Mouse (Mus musculus) retina, postnatal 7 days (tissue): ENCODE results near the gene Evi5.

ENCODE experiments used
- DNase-seq: peaks from one replicate; pipeline ENCODE4 v3.0.0-alpha.2; 2012; ENCODE audit warnings: low read depth, low spot score

Gene Evi5

GRCm38 (mm10) chr5:107749229-107749916 lies 125.5 kb downstream of the Evi5 start:
- DNase-seq, result no peak

- no peak for DNase-seq
Observed at GRCm38 (mm10) chr5:107739023-107739422, 135.9 kb downstream of the Evi5 start.

GRCm38 (mm10) chr5:107738296-107738695 lies 136.6 kb downstream of the Evi5 start:
- DNase-seq, result no peak

- DNase-seq, result no peak
Observed at GRCm38 (mm10) chr5:107736171-107736570, 138.7 kb downstream of the Evi5 start.

GRCm38 (mm10) chr5:107731844-107732243 lies 143.1 kb downstream of the Evi5 start:
- no peak for DNase-seq

- DNase-seq, result no peak
Observed at GRCm38 (mm10) chr5:107731408-107731807, 143.5 kb downstream of the Evi5 start.

- no peak for DNase-seq
Observed at GRCm38 (mm10) chr5:107727007-107727402, 147.9 kb downstream of the Evi5 start.

- no peak for DNase-seq
Observed at GRCm38 (mm10) chr5:107726281-107727006, 148.5 kb downstream of the Evi5 start.

- DNase-seq, result no peak
Observed at GRCm38 (mm10) chr5:107725435-107726261, 149.3 kb downstream of the Evi5 start, which contains the start of gene Gfi1. Gfi1 (minus strand) TSS chr5:107726036.

GRCm38 (mm10) chr5:107724661-107725434 lies 150.1 kb downstream of the Evi5 start:
- DNase-seq, result no peak

- no peak for DNase-seq
Observed at GRCm38 (mm10) chr5:107723541-107724511, 151.1 kb downstream of the Evi5 start.

- no peak for DNase-seq
Observed at GRCm38 (mm10) chr5:107722661-107723532, 152.0 kb downstream of the Evi5 start.

GRCm38 (mm10) chr5:107721638-107722011 lies 153.3 kb downstream of the Evi5 start:
- DNase-seq, result no peak

GRCm38 (mm10) chr5:107720991-107721637 lies 153.8 kb downstream of the Evi5 start:
- no peak for DNase-seq

- no peak for DNase-seq
Observed at GRCm38 (mm10) chr5:107720511-107720910, 154.4 kb downstream of the Evi5 start.

- DNase-seq, result no peak
Observed at GRCm38 (mm10) chr5:107719786-107720185, 155.1 kb downstream of the Evi5 start.

GRCm38 (mm10) chr5:107719209-107719608 lies 155.7 kb downstream of the Evi5 start:
- DNase-seq, result no peak

GRCm38 (mm10) chr5:107717871-107718361 lies 157.0 kb downstream of the Evi5 start:
- DNase-seq, result no peak

- no peak for DNase-seq
Observed at GRCm38 (mm10) chr5:107711689-107712088, 163.2 kb downstream of the Evi5 start.
